Mouse (Mus musculus): ENCODE measurements around the gene Wrap53. TPM values are rescaled to one million over a fixed set of nuclear protein-coding genes. Genes with fewer than 3 reads are reported as not detected.

The Wrap53 gene
- 11.0 and 23.0 TPM in 2 replicates for polyA plus RNA-seq (2012)

DNA sequence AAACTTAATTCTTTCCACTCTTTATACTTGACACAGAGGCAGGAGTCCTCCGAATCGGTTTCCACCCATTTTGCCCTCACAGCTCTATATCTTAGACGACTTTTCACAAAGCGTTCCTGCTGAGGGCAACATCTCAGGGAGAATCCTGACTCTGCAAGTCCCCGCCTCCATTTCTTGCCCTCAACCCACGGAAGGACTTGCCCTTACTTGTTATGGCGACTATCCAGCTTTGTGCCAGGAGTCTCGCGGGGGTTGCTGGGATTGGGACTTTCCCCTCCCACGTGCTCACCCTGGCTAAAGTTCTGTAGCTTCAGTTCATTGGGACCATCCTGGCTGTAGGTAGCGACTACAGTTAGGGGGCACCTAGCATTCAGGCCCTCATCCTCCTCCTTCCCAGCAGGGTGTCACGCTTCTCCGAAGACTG lies at the start of gene Wrap53, which contains the start of gene Trp53:
Gene Wrap53 (minus strand): TSS at position 165 of the 424 bp plus-strand sequence.
Gene Trp53 (plus strand): TSS at position 269 of the 424 bp plus-strand sequence.
- TF ChIP-seq GATA1 (IDR thresholded peaks at IDR 0.05; ENCODE audit: low read length) = no peak

DNA sequence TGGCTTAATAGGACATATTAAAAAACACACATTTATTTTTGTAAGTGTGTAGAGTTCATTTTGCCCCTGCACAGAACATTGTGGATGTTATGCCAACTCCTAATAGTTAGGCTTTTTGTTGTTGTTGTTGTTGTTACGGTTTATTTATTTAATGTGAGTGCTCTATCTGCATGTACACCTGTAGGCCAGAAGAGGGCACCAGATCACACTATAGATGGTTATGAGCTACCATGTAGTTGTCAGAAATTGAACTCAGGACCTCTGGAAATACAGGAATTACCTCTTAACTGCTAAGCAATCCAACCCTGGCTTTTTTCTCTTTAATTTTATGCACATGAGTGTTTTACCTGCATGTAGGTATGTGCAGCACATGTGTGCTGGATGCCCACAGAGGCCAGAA lies 49.7 kb upstream of the Wrap53 start:
- TF ChIP-seq GATA1 (IDR thresholded peaks at IDR 0.05; ENCODE audit: low read length) = no peak

DNA sequence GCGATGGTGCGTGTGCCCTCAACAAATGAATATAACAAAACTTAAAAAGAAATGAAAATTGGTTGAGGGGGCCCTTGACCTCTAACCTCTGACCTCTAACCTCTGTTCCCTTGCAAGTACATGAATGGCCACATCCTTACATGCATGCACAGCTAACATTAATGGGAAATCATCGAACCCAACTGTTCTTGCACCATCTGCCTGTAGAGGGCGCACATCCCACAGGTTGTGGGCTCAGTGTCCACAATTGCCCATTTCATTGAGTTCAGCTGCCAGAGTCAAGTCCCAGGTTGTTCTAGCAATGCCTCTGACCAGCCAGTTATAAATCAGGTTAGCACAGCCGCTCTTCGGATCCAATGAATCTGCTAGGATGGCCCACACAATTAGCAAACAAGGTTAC lies 48.2 kb upstream of the Wrap53 start:
- no peak for TF ChIP-seq GATA1 (IDR thresholded peaks at IDR 0.05; ENCODE audit: low read length)

DNA sequence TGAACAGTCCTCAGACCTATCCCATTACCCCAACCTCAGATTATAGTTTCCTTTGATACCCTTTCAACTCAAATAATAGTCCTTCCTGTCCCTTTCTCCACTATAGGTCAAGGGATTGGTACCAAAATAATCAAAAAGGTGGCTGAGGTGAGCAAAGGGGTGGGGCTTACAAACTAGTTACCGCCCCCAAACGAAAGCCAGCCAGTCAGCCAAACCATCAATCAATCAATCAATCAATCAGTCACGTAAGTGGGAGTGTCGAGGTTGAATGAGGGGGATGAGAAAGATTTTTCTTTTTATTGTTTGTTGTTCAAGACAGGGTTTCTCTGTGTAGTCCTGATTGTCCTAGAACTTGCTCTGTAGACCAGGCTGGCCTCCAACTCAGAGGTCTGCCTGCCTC lies 43.0 kb upstream of the Wrap53 start:
- no peak for TF ChIP-seq GATA1 (IDR thresholded peaks at IDR 0.05; ENCODE audit: low read length)

DNA sequence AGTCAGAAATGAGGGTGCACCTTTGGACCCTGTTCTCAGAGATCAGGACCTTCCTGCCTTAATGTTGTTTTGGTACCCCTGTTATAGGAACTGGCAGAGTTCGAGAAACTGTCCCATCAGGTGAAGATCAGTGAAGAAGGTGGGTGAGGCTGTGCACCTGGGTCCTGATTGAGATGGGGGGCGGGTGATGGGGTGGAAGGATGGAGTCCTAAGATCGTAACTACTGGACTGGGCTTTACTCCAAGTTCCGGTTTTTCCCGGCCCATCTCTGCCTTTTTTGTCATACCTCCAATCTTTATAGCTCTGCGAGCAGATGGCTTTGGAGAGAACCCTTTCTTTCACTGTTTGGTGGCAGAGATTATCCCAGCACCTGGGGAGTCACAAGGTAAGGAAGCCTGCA lies 42.4 kb upstream of the Wrap53 start:
- TF ChIP-seq GATA1 (IDR thresholded peaks at IDR 0.05; ENCODE audit: low read length) = no peak

DNA sequence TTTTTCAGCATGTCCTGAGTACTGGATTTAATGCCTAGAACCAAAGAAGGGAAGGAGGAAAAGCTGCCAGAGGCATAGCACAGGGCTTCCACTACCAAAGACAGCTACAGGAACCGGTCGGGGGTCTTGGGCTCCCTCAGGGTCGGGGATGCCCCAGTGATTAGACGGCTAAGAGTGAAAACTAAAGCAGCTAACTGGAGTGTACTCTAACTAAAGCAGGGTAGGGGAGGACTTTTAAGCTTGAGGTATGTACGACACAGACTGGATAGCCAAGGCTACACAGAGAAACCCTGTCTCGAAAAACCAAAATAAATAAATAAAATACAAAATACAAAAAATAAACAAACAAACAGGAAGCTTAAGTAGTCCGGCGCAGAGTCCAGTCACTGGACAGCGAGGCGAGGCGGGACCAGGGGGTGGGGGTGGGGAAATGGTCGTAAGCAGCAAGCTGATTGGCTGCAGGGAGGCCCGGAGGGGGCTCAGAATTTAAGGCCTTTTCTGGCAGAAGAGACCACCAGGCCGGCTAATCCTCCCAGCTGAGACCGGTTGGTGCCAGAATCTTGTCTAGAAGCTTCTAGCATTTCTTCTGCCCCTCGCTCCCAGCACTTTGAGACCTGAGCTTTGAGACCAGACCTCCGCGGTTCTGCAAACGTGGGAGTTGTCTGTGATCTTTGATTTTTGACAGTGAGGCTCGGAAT lies 41.7 kb upstream of the Wrap53 start, which contains the start of gene Sat2:
Gene Sat2 (plus strand): TSS at position 454 of the 698 bp plus-strand sequence.
- TF ChIP-seq GATA1 (IDR thresholded peaks at IDR 0.05; ENCODE audit: low read length) = no peak

DNA sequence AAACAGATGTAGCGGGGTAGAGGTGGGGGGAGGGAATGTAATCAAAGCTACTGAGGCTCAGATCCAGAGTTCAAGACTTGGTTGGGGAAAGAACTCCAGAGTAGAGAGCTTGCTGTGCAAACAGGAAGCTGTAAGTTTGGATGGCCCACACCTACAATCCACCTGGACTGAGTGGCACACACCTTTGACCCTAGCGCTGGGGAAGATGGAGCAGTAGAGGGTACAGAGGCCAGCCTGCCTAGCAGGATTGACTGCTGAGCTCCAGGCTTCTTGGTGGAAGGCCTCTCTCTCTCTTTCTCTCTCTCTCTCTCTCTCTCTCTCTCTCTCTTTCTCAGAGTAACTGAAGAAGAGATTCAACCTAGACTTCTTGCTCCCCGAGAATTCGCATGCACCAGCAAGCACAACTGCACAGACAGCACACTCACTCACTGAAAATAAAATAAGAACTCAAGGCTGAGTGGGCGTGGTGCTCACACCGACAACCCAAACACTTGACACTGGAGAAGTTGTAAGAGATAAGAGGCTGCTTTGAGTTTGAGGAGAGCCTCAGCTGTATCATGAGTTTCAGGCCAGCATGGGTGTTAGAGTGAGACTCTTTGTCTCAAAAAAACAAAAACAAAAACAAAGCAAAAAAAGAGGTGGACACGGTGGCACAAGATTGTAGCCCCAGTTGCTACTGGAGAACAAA lies 40.5 kb upstream of the Wrap53 start:
- TF ChIP-seq GATA1 (IDR thresholded peaks at IDR 0.05; ENCODE audit: low read length) = no peak

DNA sequence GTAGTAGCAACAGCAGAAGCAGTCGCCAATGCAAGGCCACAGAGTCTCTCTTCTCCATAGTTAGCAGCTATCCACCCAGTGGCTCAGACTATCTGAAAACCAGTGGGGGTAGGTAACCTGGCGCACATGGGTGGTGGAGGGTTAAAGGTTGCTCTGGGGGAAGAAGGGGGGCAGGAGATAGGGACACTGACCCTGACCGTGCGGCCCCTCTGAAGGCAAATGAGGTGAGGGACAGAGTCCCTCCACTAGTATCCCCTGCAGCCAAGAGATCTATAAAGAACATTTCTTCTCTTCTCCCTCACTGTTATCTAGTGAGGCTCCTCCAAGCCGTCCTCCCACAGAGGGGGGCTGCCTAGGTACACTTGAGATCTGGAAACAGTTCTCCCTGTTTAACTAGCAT lies 37.8 kb upstream of the Wrap53 start, which contains the start of gene Shbg:
Gene Shbg (minus strand): TSS at position 101 of the 400 bp plus-strand sequence.
- TF ChIP-seq GATA1 (IDR thresholded peaks at IDR 0.05; ENCODE audit: low read length) = no peak

DNA sequence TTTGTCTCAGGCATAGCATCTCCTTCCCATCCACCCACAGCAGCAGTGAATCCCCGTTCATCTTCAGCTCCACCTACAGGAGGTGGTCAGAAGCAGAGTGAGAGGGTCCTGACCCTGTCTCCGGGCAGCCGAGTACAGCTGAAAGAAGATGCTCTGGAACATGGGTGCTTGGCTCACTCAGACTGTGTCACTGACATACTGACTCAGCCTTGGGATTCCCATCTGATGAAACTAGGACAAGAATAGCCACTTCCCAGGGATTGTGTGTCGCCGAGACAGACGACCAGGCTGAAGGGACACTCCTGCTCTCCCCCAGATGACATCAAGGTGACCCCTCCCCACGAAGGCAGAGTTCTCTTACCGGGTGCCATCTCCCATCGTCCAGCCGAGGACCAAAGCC lies 36.7 kb upstream of the Wrap53 start:
- TF ChIP-seq GATA1 (IDR thresholded peaks at IDR 0.05; ENCODE audit: low read length) = no peak

DNA sequence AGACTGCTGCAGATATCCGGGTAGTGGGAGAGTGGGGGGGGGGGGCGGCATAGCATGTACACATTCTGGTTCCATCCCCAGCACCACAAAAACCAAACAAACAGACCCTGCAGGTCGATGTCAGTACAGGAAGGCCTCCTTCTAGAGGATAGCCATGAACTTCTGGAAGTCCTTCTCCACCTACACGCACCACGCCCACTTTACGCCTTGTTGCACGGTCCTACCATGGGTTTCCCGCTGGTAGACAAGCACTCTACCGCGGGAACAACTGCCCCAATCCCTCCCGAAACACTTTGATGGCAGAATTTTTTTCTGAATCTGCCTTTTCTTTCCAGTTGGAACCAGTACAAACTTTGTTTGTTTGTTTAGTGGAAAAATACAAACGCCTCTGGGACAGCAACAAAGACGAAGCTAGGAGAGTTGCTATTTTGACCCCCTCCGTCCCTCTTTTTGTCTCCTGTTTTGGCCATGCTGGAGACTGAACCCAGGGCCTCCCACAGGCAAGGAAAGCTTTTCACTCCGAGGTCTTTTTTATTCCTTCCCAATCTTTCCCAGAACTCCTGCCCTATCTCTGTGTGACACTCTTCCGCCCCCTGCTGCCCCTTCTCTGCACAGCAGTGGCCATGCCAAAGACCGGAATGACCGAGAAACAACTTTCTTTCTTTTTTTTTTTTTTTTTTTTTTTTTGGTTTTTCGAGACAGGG lies 33.6 kb upstream of the Wrap53 start:
- TF ChIP-seq GATA1 (IDR thresholded peaks at IDR 0.05; ENCODE audit: low read length) = no peak

DNA sequence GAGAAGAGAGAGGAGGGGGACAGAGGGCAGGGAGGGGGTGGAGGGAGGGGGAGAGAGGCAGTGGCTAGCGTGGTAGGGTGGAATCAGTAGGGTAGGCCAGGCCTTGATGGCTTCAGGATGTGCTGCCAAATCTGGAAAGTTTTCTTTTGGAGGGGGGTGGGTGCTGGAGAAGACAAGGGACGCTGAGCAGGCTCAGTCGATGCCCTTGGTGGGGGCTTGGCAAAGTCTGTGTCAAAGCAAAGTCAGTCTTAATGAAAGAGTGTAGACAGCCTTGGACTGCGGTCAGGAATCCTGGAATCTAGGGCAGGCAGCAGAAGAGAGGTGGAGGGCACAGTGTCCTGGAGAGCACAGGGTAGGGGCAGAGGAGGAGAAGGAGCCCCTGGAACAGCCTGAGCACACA lies 30.8 kb upstream of the Wrap53 start:
- no peak for TF ChIP-seq GATA1 (IDR thresholded peaks at IDR 0.05; ENCODE audit: low read length)

DNA sequence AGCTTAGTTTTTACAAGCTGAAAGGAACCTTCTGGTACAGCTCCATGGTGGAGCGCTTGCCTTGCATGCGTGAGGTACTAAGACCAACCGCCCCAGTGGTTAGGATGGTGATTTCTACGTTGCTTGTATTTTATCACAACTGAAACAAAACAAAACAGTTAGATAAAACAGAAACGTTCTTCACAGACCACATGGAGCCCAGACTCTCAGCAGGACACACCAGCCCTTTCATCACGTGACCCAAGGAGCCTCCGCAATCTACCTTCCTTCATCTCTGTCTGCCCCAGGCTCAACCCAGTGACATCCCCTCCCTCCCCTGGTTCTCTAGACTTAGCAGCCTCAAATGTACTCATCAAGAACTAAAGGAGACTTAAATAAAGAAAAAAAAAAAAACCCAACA lies 29.4 kb upstream of the Wrap53 start:
- TF ChIP-seq GATA1 (IDR thresholded peaks at IDR 0.05; ENCODE audit: low read length) = peak; percentile 21

DNA sequence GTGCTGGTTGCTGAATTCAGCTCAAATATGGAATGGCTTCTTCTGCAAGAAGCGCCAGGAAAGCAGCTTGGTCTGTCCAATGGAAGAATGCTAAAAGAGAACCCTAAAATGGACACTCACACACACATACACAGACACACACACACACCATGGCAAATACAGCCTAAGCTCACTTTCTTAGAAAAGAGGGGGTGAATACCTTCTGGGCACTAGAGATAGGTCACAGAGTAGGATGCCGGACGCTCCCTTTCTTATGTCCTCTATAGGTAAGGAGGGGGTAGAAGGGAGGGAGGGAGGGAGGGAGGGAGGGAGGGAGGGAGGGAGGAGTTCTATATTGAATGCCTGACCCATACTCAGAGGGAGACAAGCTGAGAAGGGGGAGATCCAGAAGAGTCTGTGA lies 28.5 kb upstream of the Wrap53 start:
- no peak for TF ChIP-seq GATA1 (IDR thresholded peaks at IDR 0.05; ENCODE audit: low read length)

DNA sequence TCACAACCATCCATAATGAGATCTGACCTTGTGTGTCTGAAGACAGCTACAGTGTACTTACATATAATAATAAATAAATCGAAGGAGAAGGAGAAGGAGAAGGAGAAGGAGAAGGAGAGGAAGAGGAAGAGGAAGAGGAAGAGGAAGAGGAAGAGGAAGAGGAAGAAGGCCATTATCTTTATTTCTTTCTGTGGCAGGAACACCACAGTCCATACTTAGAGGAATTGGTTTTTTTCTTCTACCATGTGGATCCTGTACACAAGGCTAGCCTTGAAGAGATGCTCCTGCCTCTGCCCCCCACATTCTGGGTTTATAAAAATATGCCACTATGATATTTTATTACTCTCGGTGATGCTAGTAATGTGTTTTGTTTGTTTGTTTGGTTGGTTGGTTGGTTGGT lies 26.8 kb upstream of the Wrap53 start:
- TF ChIP-seq GATA1 (IDR thresholded peaks at IDR 0.05; ENCODE audit: low read length) = no peak

DNA sequence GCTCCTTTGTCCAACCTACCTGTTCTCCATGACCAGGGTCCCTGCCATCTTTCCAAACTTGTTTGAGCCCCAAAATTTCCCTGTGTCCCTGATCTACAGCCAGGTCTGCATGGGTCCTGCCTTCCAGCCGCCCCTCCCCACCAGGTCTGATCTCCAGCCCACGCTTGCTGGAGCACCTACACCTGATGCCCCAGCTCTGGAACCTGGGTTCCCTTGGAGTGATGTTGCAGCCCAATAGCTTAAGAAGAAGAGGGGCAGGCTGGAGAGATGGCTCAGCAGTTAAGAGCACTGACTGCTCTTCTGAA lies 26.4 kb upstream of the Wrap53 start:
- TF ChIP-seq GATA1 (IDR thresholded peaks at IDR 0.05; ENCODE audit: low read length) = no peak

DNA sequence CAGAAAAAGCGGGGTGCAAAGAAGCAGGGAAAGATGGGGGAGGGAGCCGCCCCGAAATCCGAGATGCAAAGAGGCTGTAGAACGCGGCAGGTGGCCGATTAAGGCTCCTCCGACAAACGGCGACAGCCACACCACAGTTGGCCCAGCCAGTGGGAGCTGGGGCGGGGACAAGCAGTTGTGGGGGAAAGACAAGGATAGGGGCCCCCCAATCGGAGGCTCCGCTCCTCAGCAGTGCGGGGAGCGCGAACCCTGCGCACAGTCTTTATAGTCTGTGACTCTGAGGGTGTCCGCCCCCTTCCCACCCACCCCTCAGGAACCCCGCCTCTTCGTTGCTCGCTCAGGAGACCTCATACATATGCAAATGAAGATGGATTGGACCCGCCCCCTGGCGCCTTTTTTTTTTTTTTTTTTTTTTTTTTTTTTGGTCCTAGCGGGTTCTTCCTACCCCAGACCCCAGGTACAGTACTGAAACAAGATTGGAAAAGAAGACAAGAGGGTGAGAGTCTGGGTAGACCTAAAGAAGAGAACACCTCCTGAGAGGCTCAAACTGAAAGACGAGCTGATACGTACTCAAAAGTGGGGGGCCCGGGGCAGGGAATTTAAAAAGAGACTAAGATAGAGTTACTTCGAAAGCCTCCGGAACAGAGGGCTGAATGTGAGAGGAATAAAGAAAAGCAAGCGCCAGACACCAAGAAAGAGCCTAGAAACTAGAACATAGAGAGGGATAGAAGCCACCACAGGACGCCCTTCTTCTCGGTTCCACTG lies 25.9 kb upstream of the Wrap53 start, which contains the start of gene Atp1b2:
Gene Atp1b2 (minus strand): TSS at position 217 of the 765 bp plus-strand sequence.
- no peak for TF ChIP-seq GATA1 (IDR thresholded peaks at IDR 0.05; ENCODE audit: low read length)

Data from G1E-ER4 (cell line).